Mouse (Mus musculus) frontal cortex, postnatal 14 days (tissue): ENCODE data around the gene Akap12.

Experiments used
- DNase-seq, 2 experiments: peaks; one replicate each; pipeline ENCODE4 v3.0.0; 2022; ENCODE audit warnings: low spot score in 2 of 2

The Akap12 gene

DNA sequence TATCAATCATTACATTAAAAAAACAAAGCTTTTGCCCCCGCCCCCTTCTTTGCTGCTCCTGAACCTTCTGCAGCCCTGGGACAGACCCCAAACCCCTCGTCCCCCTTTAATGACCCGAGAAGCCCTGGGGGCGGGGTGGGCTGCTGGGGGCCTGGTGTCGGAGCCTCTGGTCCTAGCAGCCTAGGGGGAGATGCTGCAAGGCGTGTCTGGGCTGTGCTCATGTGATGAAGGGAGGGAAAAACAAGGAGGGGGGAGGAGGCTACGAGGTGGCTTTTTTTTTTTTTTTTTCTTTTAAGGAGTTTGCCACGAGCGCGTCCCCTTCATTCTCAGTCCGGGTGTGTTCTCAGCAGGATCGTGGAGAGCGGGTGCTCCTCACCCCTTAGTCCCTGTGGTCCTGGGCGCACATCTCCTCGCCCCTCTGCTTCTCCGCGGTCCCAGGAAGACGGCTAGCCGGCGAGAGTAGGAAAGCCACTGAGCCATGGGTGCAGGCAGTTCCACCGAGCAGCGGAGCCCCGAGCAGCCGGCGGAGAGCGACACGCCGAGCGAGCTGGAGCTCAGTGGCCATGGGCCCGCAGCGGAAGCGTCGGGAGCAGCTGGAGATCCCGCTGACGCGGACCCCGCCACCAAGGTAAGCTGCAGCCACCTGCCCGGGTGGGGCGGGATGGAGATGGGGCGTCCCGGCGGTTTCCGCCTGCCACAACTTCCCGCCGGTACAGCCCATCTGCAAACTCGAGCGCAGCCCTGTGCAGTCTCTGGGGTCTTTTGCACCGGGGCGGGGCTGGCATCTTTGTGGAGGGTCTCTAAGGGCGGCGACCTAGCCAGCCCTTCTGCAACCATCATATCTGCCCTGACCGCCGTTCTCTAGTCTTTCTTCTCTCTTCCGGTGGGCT, at the start of gene Akap12:
Gene Akap12 (plus strand): TSS at position 340 of the 890 bp plus-strand sequence.
- DNase-seq, result peak; percentile 10 to 23

DNA sequence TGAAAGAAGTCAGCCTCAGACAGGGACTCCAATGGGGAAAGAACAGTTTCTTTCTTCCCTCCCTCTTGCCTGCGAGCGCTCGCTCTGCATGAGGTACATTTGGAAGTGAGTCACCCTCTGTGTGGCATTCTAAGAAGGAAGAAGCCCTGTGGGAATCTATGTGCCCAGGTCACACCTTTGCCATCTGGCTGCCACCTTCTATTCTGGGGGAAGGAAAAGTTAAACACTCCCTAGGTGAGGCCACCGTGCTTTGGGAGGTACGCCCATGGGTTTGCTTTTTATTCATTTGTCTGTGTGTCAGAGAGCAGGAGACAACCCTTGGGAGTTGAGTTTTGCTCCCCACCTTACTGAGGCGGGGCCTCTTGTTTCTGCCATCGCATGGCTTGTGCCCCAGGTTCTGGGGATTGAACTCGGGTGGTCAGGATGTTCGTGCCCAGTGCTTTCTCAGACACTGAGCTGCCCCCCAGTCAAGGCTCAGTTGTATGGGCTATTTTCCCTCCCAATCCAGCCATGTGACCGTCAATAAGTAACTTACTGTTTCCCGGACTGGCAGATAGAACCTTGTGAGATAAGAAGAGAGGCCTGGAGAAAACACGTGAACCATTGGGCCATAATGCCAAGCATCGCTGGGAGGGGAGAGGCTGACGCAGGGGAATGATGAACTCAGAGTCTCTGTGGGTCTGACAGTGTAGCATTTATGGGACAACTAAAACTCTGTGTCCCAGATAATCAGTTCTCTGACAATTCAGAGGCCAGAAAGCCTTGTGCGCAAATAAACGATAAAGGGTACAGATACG, 35.4 kb upstream of the Akap12 start:
- no peak for DNase-seq

DNA sequence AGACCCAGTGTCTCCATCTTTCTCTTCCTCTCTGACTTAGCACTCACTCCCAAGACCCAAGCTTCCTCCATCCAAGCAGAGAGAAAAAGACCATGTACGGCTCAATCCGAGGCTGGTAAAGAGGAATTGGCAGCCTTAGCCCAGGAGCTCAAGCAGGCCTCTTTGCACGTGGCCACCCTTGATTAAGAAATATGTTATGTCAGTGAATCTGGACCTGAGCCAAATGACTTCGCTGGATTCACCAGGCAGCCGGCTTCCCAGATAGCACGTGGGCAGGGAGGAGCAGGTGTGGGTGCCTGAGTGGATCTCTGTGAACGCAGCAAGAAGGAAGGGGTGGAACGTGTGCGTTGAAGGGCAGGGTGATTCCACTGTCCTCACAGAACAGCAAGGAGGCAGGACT, 33.1 kb upstream of the Akap12 start:
- peak in 1 of 2 experiments; percentile 7 for DNase-seq

- DNase-seq, result no peak
These were observed 26.2 kb upstream of the Akap12 start for GRCm38 (mm10) chr10:4239794-4240574.

DNA sequence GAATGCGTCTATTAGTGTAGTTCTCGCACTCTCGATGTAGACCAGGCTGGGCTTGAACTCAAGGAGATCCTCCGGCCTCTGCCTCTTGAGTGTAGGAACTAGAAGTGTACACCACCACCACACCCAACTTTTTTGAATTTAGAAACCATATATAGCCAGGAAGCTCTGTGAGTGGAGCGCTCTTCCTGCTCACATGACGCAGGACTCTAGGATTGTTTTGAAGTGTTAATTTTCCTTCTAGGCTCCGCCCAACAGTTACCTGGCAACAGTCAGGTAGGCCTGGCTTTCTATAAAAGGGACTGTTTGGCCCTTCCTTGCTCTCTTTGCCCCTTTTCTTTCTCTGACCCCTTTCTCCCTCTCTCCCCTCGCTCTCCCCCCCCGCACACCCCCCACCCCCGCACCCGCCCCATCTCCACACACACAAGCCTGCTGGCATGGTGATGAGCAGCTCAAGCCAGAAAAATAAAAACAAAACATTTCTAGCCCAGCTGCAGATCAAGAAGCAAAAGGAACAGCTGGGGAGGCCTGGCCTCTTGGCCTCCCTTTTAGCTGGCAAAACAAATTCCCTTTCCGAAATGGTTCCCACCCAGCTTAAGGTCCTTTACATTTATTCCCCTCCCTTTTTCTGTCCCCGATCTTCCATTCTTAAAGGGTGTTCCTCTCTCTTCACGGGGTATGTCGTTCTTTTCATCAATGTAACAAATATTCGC, 22.4 kb upstream of the Akap12 start:
- no peak for DNase-seq

DNA sequence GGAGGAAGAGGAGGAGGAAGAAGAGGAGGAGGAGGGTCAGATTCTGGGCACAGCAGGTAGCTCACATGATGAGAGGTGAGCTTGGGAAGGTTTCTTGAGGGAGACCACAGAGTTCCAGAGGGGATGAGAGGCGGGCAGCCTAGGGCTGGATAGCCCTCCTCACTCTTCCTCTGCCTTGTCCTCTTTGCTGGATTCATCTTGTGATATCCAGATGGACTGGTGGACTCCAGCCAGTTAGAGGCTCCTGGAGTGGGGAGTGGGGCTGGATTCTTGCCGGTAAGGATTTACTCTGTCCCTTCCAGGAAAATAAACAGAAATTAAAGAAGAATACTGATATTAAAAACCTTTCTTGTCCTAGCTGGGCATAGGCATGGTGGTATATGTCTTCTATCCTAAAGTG, 20.4 kb upstream of the Akap12 start:
- no peak for DNase-seq

GRCm38 (mm10) chr10:4246407-4246806, 19.8 kb upstream of the Akap12 start:
- DNase-seq, result no peak

DNA sequence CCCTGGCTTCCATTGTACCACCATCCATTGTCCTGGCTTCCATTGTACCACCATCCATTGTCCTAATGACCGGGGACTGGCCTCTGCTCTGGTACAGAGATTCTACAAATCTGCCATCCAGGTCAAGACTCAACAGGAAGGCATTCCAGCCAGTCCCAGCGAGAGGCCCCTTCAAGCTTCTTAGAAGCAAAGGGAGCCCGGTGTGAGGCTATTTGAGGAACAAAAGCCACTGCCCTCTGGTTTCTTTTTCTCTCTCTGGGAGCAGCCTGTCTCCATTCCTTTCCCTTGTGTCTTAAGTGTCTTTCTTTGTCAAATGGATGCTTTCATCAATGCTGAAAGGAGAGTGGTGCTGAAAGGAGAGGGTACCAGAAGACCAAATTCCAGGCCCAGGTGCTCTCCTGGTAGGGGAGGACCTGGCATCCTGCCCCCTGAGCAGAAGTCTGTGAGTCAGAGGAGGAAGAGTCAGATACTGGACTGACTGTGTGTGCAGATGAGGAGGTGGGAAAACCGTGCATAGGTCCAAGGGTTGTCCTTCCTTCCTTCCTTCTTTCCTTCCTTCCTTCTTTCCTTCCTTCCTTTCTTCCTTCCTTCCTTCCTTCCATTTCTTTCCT, 16.8 kb upstream of the Akap12 start:
- DNase-seq, result no peak

GRCm38 (mm10) chr10:4250681-4251080, 15.5 kb upstream of the Akap12 start:
- no peak for DNase-seq

- no peak for DNase-seq
These were observed 12.6 kb upstream of the Akap12 start for GRCm38 (mm10) chr10:4253613-4254012.

GRCm38 (mm10) chr10:4254459-4254858, 11.7 kb upstream of the Akap12 start:
- DNase-seq, result no peak

- no peak for DNase-seq
These were observed 5.3 kb upstream of the Akap12 start for GRCm38 (mm10) chr10:4260925-4261324.

DNA sequence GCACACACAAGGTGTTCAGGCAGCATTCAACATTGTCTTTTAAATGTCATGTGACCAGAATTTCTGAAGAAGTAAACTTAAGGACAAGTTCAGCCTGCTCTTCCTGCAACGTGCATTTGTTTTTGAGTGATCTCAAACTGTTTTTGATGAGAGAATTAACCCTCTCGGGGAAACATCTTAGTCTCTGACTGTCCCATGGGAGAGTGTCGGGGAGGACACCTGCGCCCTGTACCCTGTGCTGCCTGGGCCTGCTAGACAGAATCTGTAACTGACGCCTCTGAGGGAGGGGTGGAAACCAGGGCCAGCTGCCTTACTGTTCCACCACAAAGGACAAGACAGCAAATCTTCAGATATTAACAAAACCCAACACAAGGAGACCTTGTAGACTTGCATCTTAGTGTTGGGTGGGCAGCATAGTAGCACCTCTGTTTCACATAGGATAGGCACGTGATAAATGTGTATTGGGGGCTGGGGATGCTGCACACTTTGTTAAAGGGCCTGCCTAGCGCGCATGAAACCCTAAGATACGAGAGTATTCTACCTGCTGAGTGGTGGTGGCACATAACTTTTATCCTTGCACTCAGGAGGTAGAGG, 4.7 kb upstream of the Akap12 start:
- no peak for DNase-seq

DNA sequence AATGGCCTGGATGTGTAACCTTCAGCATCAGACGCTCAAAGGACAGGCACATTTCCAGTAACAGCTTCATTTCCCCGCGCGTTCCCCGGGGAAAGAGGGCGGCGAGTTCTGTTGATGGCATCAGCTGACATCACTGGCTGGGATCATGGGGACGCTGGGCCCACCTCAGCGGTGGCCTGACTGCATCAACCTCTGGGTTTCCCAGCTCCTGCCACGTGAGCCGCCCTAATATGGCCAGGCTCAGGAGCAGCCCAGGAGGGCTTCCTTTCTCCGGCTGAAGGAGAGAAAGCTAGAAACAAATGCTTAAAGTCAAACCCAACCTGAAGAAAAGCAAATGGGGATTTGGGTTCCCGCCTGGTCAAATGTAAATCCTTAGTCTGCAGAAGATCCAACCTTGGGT, 539 bp upstream of the Akap12 start:
- peak; percentile 10 to 25 for DNase-seq

DNA sequence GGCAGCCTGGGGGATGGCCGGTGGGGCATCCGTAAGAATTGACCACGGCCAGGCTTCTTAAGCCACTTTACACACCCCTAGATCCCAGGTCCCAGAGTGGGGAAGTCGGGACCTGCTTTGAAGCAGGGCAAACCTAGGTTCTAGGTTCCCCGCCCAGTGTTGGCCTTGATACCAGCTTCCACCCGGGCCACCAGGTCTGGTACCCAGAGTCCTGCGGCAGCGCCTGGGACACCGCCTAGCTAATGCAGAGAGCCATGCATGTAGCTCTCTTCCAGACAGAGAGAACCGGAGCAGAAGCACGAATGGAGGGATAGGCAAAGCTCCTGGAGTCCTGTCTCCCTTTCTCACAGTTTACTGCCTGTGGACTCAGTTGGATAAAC, 741 bp downstream of the Akap12 start:
- peak in 1 of 2 experiments; percentile 8 for DNase-seq

DNA sequence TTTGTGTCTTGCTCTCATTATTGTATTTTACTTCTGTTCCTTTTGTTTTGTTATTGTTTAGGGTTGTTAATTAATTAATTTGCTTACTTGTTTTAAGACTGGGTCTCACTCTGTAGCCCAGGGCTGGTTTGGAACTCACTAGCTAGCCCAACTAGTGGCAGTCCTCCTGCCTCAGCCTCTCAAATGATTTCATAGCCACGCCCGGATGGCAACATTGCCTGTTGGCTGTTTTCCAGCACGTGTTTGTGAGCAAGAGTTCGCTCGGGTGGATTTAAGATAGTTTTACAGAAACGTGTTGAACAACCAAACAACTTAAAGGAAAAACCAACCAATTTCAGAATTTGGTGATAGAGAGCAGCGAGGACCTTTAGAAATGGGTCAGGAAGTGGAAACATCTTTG, 1.3 kb downstream of the Akap12 start:
- no peak for DNase-seq

DNA sequence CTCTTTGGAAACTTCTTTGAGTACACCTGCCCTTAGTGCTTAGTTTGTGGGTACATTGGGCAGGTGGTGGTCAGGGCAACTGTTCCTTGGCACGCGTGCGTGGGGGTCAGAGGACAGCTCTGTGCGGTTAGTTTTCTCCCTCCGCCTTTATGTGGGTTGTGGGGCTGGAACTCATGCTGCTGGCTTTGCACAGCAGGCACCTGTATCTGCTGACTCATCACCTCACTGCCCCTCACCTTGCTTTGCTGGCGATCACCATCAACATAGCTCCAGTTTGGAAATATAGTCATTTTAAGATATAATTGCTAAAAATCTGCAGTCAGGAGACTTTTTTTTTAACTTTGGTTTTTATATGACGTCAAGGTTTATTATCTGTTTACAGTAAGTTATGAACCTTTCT, 2.0 kb downstream of the Akap12 start:
- DNase-seq, result no peak

- DNase-seq, result no peak
These were observed 9.4 kb downstream of the Akap12 start for GRCm38 (mm10) chr10:4275572-4275971.

DNA sequence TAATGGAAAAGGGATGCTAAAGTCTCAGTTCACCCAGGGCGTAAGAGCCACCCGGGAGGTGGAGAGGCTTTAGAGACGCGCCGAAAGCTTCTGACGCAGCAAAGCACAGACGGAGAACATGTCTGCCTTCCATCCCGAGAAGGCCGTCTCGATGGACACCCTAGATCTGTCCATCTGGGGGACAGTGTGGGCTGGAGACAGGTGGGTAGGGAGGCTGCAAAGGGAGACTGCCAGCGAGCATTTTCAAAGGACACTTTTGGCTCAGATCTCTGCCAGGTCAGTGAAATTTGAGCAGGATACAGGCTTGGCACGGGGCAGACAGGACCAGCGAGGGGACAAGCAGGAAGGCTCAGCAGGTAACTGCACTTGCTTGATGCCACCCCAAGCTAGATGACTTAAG, 9.9 kb downstream of the Akap12 start:
- no peak for DNase-seq

GRCm38 (mm10) chr10:4278041-4278440, 11.9 kb downstream of the Akap12 start:
- no peak for DNase-seq

GRCm38 (mm10) chr10:4282395-4282794, 16.2 kb downstream of the Akap12 start:
- no peak for DNase-seq
